Comparison of ENCODE assay signal across 17 mouse cellular contexts in the genomic region with DNA sequence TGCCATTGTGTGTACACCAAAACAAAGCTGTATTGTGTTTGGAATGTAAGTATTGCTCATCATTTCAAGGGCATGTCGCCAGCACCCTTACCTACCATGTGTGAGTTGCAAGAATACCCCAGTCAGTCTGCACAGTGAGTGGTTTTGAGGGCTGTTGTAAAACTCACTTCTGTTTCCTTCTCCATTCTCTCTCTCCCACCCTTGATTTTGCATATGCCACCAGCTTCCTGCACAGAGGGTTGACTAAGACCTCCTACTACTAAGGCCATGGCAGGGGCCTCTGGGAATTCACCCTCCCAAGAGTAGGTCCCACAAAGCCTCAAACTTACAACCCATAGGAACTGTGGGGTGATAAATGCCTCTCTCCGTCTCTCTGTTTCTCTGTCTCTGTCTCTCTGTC.
"Had no signal": no experiment of that assay in that cellular context is flagged by ENCODE, and none has a peak within 500 bp of the region (broad histone marks: within the 10 kb centered on the region; RNA-seq: fewer than 3 reads in every experiment).

No protein-coding gene starts in this region.

- DNase-seq: kidney, adult 11 months; kidney, adult 9 months; kidney, postnatal 4 days; lung, embryonic 14.5 days; lung, postnatal 10 days; right cerebral cortex, adult 18-20 months; right cerebral cortex, postnatal 25 days; thymus, postnatal 4 days had no signal

- H3K4me3 ChIP-seq: layer of hippocampus, adult 2 months; limb, embryonic 15.5 days; liver, embryonic 12.5 days; midbrain, embryonic 13.5 days; myocyte; neural tube, embryonic 15.5 days; stomach, embryonic 15.5 days had no signal

- H3K9ac ChIP-seq: limb, embryonic 15.5 days; liver, embryonic 12.5 days; lung, embryonic 14.5 days; midbrain, embryonic 13.5 days; neural tube, embryonic 15.5 days; stomach, embryonic 15.5 days had no signal

- ATAC-seq: liver, embryonic 12.5 days; midbrain, embryonic 13.5 days had no signal

- H3K9me3 ChIP-seq: limb, embryonic 15.5 days; liver, embryonic 12.5 days; midbrain, embryonic 13.5 days; neural tube, embryonic 15.5 days; stomach, embryonic 15.5 days had no signal

- H3K27ac ChIP-seq: kidney, postnatal 0 days; layer of hippocampus, adult 2 months; limb, embryonic 15.5 days; liver, embryonic 12.5 days; macrophage; midbrain, embryonic 13.5 days; neural tube, embryonic 15.5 days; stomach, embryonic 15.5 days had no signal

- H3K4me2 ChIP-seq: limb, embryonic 15.5 days; liver, embryonic 12.5 days; lung, embryonic 14.5 days; midbrain, embryonic 13.5 days; neural tube, embryonic 15.5 days; stomach, embryonic 15.5 days had no signal

- H3K27me3 ChIP-seq: limb, embryonic 15.5 days; liver, embryonic 12.5 days; midbrain, embryonic 13.5 days; neural tube, embryonic 15.5 days; stomach, embryonic 15.5 days had no signal
